Mouse (Mus musculus) stomach, postnatal 0 days (tissue): ENCODE measurements around the gene St6galnac4.

Source experiments
- CTCF ChIP-seq: IDR thresholded peaks from 2 replicates; pipeline ENCODE4 v1.5.1; 2016; ENCODE audit warnings: antibody characterized with exemption, low read depth, mild to moderate bottlenecking, moderate library complexity
- EP300 ChIP-seq: optimal IDR thresholded peaks from 2 replicates; pipeline ENCODE3; 2016; ENCODE audit warnings: antibody characterized with exemption

DNA sequence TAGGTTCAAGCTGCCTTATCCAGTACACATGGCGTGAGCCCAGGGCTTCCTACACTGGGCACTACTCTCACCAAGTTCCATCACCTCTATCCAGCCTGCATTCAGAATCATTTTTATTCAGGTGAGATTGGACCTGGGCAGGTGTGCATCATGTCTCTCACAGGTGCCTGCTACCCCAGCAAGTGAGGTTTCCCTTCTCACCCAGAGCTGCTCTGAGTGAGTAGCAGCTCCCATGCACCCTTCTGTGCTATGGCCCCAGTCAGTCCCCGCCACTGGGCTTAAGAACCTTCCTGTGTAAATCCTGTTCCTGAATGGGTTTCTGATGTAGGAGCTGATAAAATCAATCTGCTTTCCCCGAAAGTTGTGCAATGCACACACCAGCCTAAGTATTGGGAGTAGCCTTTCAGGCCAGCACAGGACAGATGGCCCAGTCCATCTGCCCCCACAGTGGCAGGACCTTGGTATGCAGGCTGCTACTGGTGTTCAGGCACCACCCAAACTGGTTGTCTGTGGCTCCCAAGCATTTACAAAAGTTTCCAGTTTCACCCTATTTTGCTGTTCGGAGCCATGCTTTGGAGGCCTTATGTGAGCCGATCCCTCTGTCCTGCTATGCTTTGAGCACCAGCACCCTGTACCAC is 37.3 kb downstream of the St6galnac4 start:
- TF ChIP-seq CTCF (no peak), EP300 (no peak)
